Mouse (Mus musculus) embryonic facial prominence, embryonic 11.5 days (tissue): ENCODE data around the gene Ttll1. TPM values are rescaled to one million over a fixed set of nuclear protein-coding genes. Genes with fewer than 3 reads are reported as not detected.
A peak's percentile ranks its signal among the peaks of the same experiment; 100 is the strongest.

Experiments used
- ATAC-seq: fragments of 200-750 bp; cut with Nextera tagmentation; replicated peaks from 2 replicates; pipeline ENCODE4 v1.8.0; 2017; ENCODE audit warnings: low read depth; ENCODE audit not compliant: insufficient number of reproducible peaks, low FRiP score, low TSS enrichment
- DNase-seq: peaks from one replicate; pipeline ENCODE4 v3.0.0-alpha.2; 2015; ENCODE audit warnings: low spot score
- H3K27ac ChIP-seq: fragments of 300-500 bp; sonication (generic); replicated peaks from 2 replicates; pipeline ENCODE4 v1.5.1; 2014; ENCODE audit warnings: mild to moderate bottlenecking, low read depth, low read length, control low read depth
- H3K27me3 ChIP-seq: fragments of 300-500 bp; sonication (generic); 2 replicates; pipeline ENCODE4 v1.6.1; 2014; ENCODE audit warnings: mild to moderate bottlenecking, low read length, moderate library complexity, mixed read lengths; ENCODE audit not compliant: control insufficient read depth, insufficient read depth
- H3K36me3 ChIP-seq: fragments of 300-500 bp; sonication (generic); replicated peaks from 2 replicates; pipeline ENCODE4 v1.6.1; 2014; ENCODE audit warnings: low read depth, mild to moderate bottlenecking, low read length, moderate library complexity, mixed read lengths; ENCODE audit not compliant: control insufficient read depth, insufficient read depth
- H3K4me1 ChIP-seq: fragments of 300-500 bp; sonication (generic); 2 replicates; pipeline ENCODE4 v1.6.1; 2014; ENCODE audit warnings: low read length, mixed read lengths; ENCODE audit not compliant: control insufficient read depth, insufficient read depth
- H3K4me2 ChIP-seq: fragments of 300-500 bp; sonication (generic); 2 replicates; pipeline ENCODE4 v1.6.1; 2014; ENCODE audit warnings: low read depth, mild to moderate bottlenecking, control low read depth, low read length, moderate library complexity
- H3K4me3 ChIP-seq: fragments of 300-500 bp; sonication (generic); 2 replicates; pipeline ENCODE4 v1.5.1; 2014; ENCODE audit warnings: low read depth, low read length, control low read depth
- H3K9ac ChIP-seq: fragments of 300-500 bp; sonication (generic); replicated peaks from 2 replicates; pipeline ENCODE4 v1.6.1; 2014; ENCODE audit warnings: mild to moderate bottlenecking, control low read depth, low read length
- H3K9me3 ChIP-seq: fragments of 300-500 bp; sonication (generic); replicated peaks from 2 replicates; pipeline ENCODE4 v1.6.1; 2016; ENCODE audit warnings: mild to moderate bottlenecking, low read length, inconsistent platforms, mixed read lengths; ENCODE audit not compliant: control insufficient read depth
- WGBS: fragments of 180-500 bp; shearing (Covaris S2); extraction: QIAGEN DNeasy Blood & Tissue Kit; methylation state at CpG from one replicate; pipeline ENCODE4 v1.1.7; 2014; 5-methylcytosine and 5-hydroxymethylcytosine counted together
- polyA plus RNA-seq: library from polyadenylated mRNA; unstranded; fragments of >200 nt; fragmentation: Nextera tagmentation; extraction: Ambion mirVana; gene quantifications from 2 replicates; pipeline ENCODE4 v1.2.1, GENCODE M21; 2014

The Ttll1 gene
- polyA plus RNA-seq, result 18.1 and 19.8 TPM in 2 replicates

GRCm38 (mm10) chr15:83510805-83511405 is at the start of gene Ttll1:
TSS of gene Ttll1 (minus strand) at chr15:83510893.
- Histone ChIP-seq H3K27ac (no peak within 1 kb of the TSS), H3K4me2 (peak within 1 kb of the TSS; percentile 50)

GRCm38 (mm10) chr15:83555161-83555974 is 44.7 kb upstream of the Ttll1 start:
- peak overlapping the region; percentile 98 for H3K9ac ChIP-seq
- DNase-seq, result peak; percentile 93
- H3K27ac ChIP-seq, result peak overlapping the region; percentile 93
- no peaks in the 10 kb centered on the region for H3K27me3 ChIP-seq
- H3K4me1 ChIP-seq, result no peaks in the 10 kb centered on the region
- under 1% methylated on average over 67 of the region's 74 CpGs for WGBS
- peak overlapping the region; percentile 72 for H3K4me2 ChIP-seq
- peak overlapping the region; percentile 87 for H3K4me3 ChIP-seq
- H3K36me3 ChIP-seq, result no peaks in the 10 kb centered on the region
- peak; percentile 75 for ATAC-seq
- H3K9me3 ChIP-seq, result no peaks in the 10 kb centered on the region

More at GRCm38 (mm10) chr15:83510805-83511405, at the start of gene Ttll1:
- Histone ChIP-seq H3K36me3 (no peaks in the 10 kb centered on the region), H3K9me3 (no peaks in the 10 kb centered on the region), H3K4me3 (peak within 1 kb of the TSS; percentile 51), H3K27me3 (no peaks in the 10 kb centered on the region), H3K9ac (peak within 1 kb of the TSS; percentile 48), H3K4me1 (no peaks in the 10 kb centered on the region)
- 13% methylated on average over 41 of the region's 41 CpGs for WGBS
- DNase-seq, result peak; percentile 96
- peak; percentile 85 for ATAC-seq

- peak; percentile 29 for DNase-seq
- Histone ChIP-seq H3K27me3 (no peaks in the 10 kb centered on the region), H3K36me3 (peaks cover 4% of the 10 kb centered on the region; the same call in 1 of the 2 replicates), H3K4me3 (no peak overlapping the region), H3K4me2 (no peak overlapping the region), H3K4me1 (no peaks in the 10 kb centered on the region), H3K9me3 (no peaks in the 10 kb centered on the region), H3K9ac (no peak overlapping the region), H3K27ac (no peak overlapping the region)
- no peak for ATAC-seq
Observed at GRCm38 (mm10) chr15:83553831-83554230, 43.1 kb upstream of the Ttll1 start.

- ATAC-seq, result no peak
Observed at GRCm38 (mm10) chr15:83550137-83550536, 39.4 kb upstream of the Ttll1 start.

GRCm38 (mm10) chr15:83547144-83547543 is 36.5 kb upstream of the Ttll1 start:
- 85% methylated on average over 8 of the region's 8 CpGs for WGBS
- no peak for DNase-seq
- H3K36me3 ChIP-seq, result peaks cover 6% of the 10 kb centered on the region; the same call in 1 of the 2 replicates
- H3K27me3 ChIP-seq, result no peaks in the 10 kb centered on the region
- no peak overlapping the region for H3K9ac ChIP-seq
- H3K4me3 ChIP-seq, result no peak overlapping the region
- no peak overlapping the region for H3K27ac ChIP-seq
- H3K4me2 ChIP-seq, result no peak overlapping the region
- ATAC-seq, result no peak
- no peaks in the 10 kb centered on the region for H3K9me3 ChIP-seq
- no peaks in the 10 kb centered on the region for H3K4me1 ChIP-seq

More at GRCm38 (mm10) chr15:83550137-83550536, 39.4 kb upstream of the Ttll1 start:
- no peaks in the 10 kb centered on the region for H3K27me3 ChIP-seq
- H3K36me3 ChIP-seq, result peaks cover 6% of the 10 kb centered on the region; the same call in 1 of the 2 replicates
- H3K9me3 ChIP-seq, result no peaks in the 10 kb centered on the region
- no peak overlapping the region for H3K9ac ChIP-seq
- H3K4me3 ChIP-seq, result no peak overlapping the region
- DNase-seq, result no peak
- no peaks in the 10 kb centered on the region for H3K4me1 ChIP-seq
- no peak overlapping the region for H3K27ac ChIP-seq
- H3K4me2 ChIP-seq, result no peak overlapping the region
- WGBS, result 88% methylated on average over 2 of the region's 2 CpGs

- no peaks in the 10 kb centered on the region for H3K9me3 ChIP-seq
- H3K27ac ChIP-seq, result no peak overlapping the region
- H3K4me1 ChIP-seq, result no peaks in the 10 kb centered on the region
- no peaks in the 10 kb centered on the region for H3K27me3 ChIP-seq
- H3K4me3 ChIP-seq, result no peak overlapping the region
- H3K4me2 ChIP-seq, result no peak overlapping the region
- peaks cover 6% of the 10 kb centered on the region; the same call in 1 of the 2 replicates for H3K36me3 ChIP-seq
- no peak overlapping the region for H3K9ac ChIP-seq
- ATAC-seq (no peak), DNase-seq (no peak)
- 89% methylated on average over 7 of the region's 7 CpGs for WGBS
Observed at GRCm38 (mm10) chr15:83546029-83546428, 35.3 kb upstream of the Ttll1 start.

GRCm38 (mm10) chr15:83541647-83542287 is 31.1 kb upstream of the Ttll1 start:
- WGBS, result 83% methylated on average over 9 of the region's 9 CpGs
- Histone ChIP-seq H3K9me3 (no peaks in the 10 kb centered on the region), H3K4me3 (no peak overlapping the region), H3K36me3 (peaks cover 3% of the 10 kb centered on the region; the same call in 1 of the 2 replicates), H3K4me1 (no peaks in the 10 kb centered on the region), H3K9ac (no peak overlapping the region), H3K4me2 (no peak overlapping the region), H3K27me3 (no peaks in the 10 kb centered on the region), H3K27ac (no peak overlapping the region)
- DNase-seq (no peak), ATAC-seq (no peak)
